Mouse (Mus musculus): ENCODE measurements around the gene Arpin.
A peak's percentile ranks its signal among the peaks of the same experiment; 100 is the strongest.

Arpin gene

GRCm38 (mm10) chr7:79934862-79935510 is at the start of gene Arpin:
TSS of gene Arpin (minus strand) at chr7:79935359.
- DNase-seq (ENCODE audit: low read depth) = no peak

DNA sequence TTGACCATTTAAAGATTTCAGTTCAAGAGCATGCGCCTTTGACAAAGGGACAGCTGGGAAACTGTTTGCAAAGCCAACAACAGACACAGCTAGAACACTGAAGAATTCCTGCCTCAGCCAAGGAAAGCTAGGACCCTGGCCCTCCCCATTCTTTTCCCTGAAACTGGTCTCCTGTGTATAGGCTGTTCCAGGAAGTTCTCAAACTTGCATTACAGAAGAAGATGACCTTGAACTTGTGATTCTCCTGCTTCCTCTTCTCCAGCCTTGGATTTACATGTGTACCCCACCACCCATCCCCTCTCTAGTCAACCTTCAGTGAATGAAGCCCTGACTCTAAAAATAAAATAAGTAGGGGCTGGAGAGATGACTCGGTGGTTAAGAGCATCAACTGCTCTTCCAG is 40.2 kb upstream of the Arpin start:
- DNase-seq (ENCODE audit: low read depth) = no peak

DNA sequence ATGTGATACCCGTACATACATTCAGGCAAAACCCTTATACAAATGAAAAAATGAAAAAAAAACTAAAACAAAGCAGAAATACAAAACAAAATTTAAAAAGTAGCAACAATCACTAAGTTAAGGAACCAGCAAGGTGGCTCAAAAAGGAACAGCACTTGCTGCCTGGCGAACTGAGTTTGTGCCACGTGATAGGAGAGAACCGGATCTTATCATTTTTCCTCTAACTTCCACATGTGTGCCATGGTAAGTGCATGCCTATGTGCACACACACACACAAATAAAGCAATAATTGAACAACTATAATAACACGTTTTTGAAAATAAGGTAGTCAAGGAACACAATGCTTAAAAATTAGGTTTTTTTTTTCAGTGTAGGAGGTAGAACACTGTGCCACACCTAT is 37.0 kb upstream of the Arpin start:
- DNase-seq (ENCODE audit: low read depth) = no peak

DNA sequence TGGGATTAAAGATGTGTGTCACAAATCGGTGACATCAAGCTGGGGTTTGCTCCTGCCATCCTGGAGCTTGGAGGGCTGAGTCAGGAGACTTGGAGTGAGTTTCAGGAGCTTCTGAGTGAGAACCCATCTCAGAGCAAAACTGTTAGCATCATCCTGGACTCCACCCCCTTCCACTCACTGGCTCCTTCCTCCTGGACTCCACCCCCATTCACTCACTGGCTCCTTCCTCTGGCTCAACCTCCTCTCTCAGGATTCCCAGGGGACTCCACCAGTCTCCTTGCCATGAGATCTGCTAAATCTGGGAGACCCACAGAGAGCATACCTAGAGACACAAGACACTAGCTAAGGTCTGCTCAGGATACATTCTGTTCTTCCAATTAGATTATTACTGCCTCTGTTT is 35.2 kb upstream of the Arpin start:
- DNase-seq (ENCODE audit: low read depth) = no peak

- no peak for DNase-seq (ENCODE audit: low read depth)
These were observed 33.2 kb upstream of the Arpin start for GRCm38 (mm10) chr7:79968326-79968725.

GRCm38 (mm10) chr7:79961600-79961999 is 26.4 kb upstream of the Arpin start:
- DNase-seq (ENCODE audit: low read depth) = no peak

GRCm38 (mm10) chr7:79956131-79956530 is 21.0 kb upstream of the Arpin start:
- no peak for DNase-seq (ENCODE audit: low read depth)

DNA sequence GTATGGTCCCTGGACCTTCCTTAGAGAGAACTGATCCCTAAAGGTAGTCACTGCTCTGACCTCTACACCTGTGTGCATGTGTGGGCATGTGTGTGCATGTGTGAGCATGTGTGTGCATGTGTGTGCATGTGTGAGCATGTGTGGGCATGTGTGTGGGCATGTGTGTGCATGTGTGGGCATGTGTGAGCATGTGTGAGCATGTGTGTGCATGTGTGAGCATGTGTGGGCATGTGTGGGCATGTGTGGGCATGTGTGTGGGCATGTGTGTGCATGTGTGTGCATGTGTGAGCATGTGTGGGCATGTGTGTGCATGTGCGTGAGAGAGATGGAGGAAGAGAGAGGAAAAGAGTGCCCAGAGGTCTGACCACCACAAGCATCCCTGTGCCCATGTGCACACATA is 19.7 kb upstream of the Arpin start:
- no peak for DNase-seq (ENCODE audit: low read depth)

DNA sequence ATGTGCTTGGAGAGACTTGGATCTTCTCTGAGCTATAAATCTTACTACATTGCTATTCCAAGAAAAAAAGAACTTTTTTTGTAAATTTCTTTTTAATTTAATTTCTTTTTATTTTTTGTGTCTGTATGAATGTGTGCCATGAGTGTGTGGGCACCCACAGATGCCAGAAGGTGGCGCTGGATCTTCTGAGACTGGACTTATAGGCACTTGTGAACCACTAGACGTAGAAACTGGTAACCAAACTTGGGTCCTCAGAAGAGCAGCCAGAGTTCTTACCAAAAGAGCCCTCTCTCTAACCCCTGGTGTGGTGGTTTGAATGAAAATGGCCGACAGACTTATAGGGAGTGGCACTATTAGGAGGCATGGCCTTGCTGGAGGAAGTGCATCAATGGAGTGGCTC is 15.9 kb upstream of the Arpin start:
- no peak for DNase-seq (ENCODE audit: low read depth)

GRCm38 (mm10) chr7:79950236-79950635 is 15.1 kb upstream of the Arpin start:
- DNase-seq (ENCODE audit: low read depth) = no peak

DNA sequence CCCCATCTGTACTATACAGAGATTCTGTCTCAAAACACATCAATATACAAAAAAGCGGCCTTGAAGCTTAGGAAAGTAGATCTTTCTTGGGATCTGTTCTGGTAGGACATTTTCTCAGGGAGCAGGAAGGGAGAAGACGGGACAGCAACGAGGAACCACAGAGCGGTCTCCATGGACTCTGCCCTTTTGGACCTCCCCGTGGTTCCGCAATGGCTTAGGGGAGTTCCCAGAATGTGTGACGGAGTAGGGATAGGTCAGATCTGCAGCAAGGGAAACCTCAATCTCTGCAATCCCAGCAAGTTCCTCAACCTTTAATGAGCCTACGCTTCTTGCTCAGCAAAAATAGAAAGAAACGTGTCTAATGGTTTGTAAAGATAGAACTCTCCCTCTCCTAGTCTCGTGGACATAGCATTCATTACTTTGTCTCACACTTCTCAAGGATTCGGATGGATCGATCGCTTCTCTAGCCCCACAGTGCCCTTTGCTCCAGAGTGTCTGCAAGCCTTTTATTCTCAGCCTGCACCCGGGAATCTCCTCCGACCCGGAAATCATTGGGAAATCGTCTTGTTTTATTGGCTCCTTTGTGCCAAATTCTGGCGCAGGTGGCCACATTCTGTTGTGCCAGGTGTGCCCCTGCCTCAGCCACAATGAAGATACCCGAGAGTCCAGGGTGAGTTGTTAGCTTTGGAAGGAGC is 499 bp upstream of the Arpin start:
- DNase-seq (ENCODE audit: low read depth) = no peak

DNA sequence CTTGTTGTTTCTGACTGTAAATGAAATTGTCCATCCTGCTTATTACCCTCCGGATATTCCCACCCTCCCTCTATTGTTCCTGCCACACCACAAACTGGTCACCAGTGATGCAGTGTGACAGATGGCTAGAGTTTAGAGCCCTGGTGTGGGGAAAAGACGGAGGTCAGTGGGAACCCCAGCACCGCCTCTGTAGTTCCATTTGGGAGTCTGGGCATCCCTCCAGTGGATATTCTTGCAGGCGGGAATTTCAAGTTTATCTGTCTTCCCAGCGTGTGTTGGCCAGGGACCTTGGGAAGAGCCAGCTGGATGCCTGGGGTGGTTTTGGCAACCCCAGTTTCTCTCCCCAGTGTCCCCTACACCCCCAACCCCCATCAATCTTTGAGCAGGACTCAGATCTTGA is 698 bp downstream of the Arpin start:
- DNase-seq (ENCODE audit: low read depth) = no peak

- DNase-seq (ENCODE audit: low read depth) = no peak
These were observed 6.6 kb downstream of the Arpin start for GRCm38 (mm10) chr7:79928516-79929052.

GRCm38 (mm10) chr7:79920344-79920983 is 14.7 kb downstream of the Arpin start, which contains the start of gene Ap3s2:
TSS of gene Ap3s2 (minus strand) at chr7:79920649.
- DNase-seq (ENCODE audit: low read depth) = peak; percentile 83

DNA sequence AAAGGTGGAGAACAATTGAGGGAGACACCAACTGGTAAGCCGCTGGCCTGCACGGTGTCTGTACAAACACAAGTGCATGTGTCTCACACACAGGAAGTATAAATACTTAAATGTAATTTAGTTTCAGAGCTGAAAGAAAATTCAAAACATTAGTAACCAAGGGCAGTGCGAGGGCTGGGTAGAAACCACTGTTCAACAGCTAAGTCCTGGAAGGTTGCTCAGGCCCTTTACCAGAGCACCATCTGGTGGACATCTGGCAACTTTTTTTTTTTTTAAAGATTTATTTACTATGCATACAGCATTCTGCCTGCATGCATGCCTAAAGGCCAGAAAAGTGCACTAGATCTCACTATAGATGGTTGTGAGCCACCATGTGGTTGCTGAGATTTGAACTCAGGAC is 20.6 kb downstream of the Arpin start:
- DNase-seq (ENCODE audit: low read depth) = no peak

DNA sequence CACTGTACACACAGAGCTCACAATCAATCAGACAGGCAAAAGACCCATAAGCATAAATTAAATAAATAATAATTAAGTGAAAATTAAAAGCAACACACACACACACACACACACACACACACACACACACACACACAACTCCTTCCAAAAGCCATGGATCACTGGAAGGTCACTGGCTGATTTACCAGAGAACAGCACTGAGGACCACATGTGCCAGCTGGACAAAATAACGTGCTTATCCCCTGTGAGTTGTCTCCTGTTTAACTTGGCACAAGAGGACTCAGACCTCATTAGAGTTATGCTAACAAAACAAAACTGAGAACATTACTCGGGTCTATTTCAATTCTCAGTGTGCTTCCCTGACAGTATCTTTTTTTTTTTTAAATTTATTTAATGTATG is 27.8 kb downstream of the Arpin start:
- DNase-seq (ENCODE audit: low read depth) = no peak

GRCm38 (mm10) chr7:79906914-79907313 is 28.2 kb downstream of the Arpin start:
- no peak for DNase-seq (ENCODE audit: low read depth)

GRCm38 (mm10) chr7:79905193-79905592 is 30.0 kb downstream of the Arpin start:
- DNase-seq (ENCODE audit: low read depth) = no peak

DNA sequence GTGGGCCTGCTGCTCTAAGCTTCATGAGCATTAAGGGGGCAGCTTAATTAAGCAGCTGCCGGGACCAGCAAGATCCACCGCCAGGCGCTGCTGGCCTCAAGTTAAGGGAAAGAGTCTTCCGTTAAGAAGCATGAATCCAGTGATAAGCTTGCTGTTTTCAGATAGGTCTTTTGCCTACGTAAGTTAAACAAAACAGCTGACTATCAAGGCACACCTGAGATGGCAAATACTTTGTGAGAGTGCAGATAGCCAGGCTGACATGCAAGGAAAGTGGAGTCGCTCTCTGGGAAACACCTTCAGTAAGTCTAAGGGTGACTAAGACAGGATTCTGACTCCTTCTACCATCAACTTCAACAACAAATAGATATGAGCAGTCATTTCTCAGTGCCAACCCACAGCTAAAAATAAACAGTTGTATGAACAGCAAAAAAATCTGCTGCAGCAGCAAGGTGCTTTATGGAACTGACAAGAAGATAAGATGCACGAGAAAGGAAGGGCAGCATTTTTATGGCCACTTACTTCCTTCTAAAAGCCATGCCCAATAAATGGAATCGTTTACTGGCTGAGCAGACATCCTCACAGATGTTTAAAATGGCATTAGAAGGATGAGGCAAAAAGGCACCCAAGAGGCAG is 31.9 kb downstream of the Arpin start:
- no peak for DNase-seq (ENCODE audit: low read depth)

GRCm38 (mm10) chr7:79900753-79901152 is 34.4 kb downstream of the Arpin start:
- no peak for DNase-seq (ENCODE audit: low read depth)

- DNase-seq (ENCODE audit: low read depth) = no peak
These were observed 39.9 kb downstream of the Arpin start for GRCm38 (mm10) chr7:79895225-79895624.

- DNase-seq (ENCODE audit: low read depth) = no peak
These were observed 40.4 kb downstream of the Arpin start for GRCm38 (mm10) chr7:79894790-79895189.
